Mouse (Mus musculus) E14TG2a.4 (cell line): ENCODE measurements at regions not wholly inside any gene's neighbourhood (a gene's known extent, or its start where the extent isn't known, plus 50 kb on each side); places are given as distances from the start of the nearest gene placed in this dataset.

ENCODE experiments used
- CTCF ChIP-seq: conservative IDR thresholded peaks from 2 replicates; pipeline ENCODE4 v1.5.1; 2014; ENCODE audit warnings: low read length
- POU5F1 ChIP-seq: IDR thresholded peaks from 2 replicates; pipeline ENCODE4 v1.6.1; 2014; ENCODE audit warnings: low read length, borderline replicate concordance

GRCm38 (mm10) chr10:97047996-97048395 is 431.2 kb downstream of the Btg1 start:
- TF ChIP-seq CTCF (no peak), POU5F1 (no peak)
